In genomic region chr4:102785158-102785557, GRCm38 (mm10) we compare ENCODE assay signal across 20 mouse cellular contexts. TPM values are rescaled to one million over a fixed set of nuclear protein-coding genes. Genes with fewer than 3 reads are reported as not detected.
DNase-seq lines count a peak whose midpoint lies in the region; ATAC-seq lines count a peak whose summit lies in the region.
"Had no signal": no experiment of that assay in that cellular context is flagged by ENCODE, and none has a peak within 500 bp of the region (broad histone marks: within the 10 kb centered on the region; RNA-seq: fewer than 3 reads in every experiment).

No protein-coding gene starts in this region.

- ATAC-seq in granulocyte monocyte progenitor cell, adult 5-6 weeks (replicated peaks; ENCODE audit: poor library complexity, severe bottlenecking): peak; percentile 65
- peak; percentile 66; the same call in 1 of the 2 replicates for ATAC-seq in megakaryocyte progenitor cell, adult 5-6 weeks (replicated peaks; ENCODE audit: poor library complexity)
- ATAC-seq: activated CD4-positive, CD25-positive, alpha-beta regulatory T cell, adult 4 months; CD4-positive, CD25-positive, alpha-beta regulatory T cell, adult 4 months; forebrain, embryonic 13.5 days; Patski had no signal

- intact Hi-C loops in heart, postnatal 36 days (cut with DNase I): no loop called here

- peak; percentile 44 for DNase-seq in heart, adult 11 months
- no peak for DNase-seq in heart, postnatal 36 days
- peak; percentile 36 for DNase-seq in lung, postnatal 25 days (ENCODE audit: low spot score)
- DNase-seq in lung, postnatal 10 days: no peak
- no peak for DNase-seq in thymus, postnatal 10 days (ENCODE audit: low spot score in 2 of 2)
- DNase-seq: adrenal gland, adult 8-10 months; adrenal gland, postnatal 14 days; adrenal gland, postnatal 36 days; B cell, adult 2 months; cerebellum, adult 11-12 months; cerebellum, adult 2 months; cerebellum, adult 9-10 months; cerebellum, postnatal 10 days; cerebellum, postnatal 25 days had no signal

RNA-seq across cellular contexts. Expression of gene Sgip1, which starts 44.1 kb away (rescaled TPM):
- total RNA-seq in heart, postnatal 36 days (2021): under 1 TPM; 0.76 to 0.83 TPM
- total RNA-seq in granulocyte monocyte progenitor cell, adult 5-6 weeks (2014; fragmentation: Nextera tagmentation): 3.4 and 9.2 TPM in 2 replicates
- total RNA-seq in granulocyte monocyte progenitor cell, adult 5-6 weeks (2017): 10.4 and 17.0 TPM in 2 replicates
- 4.2 and 4.6 TPM in 2 replicates for total RNA-seq in megakaryocyte progenitor cell, adult 5-6 weeks (2015)
- total RNA-seq in megakaryocyte progenitor cell, adult 5-6 weeks (2017): 4.2 and 5.3 TPM in 2 replicates

Comparison
In these comparisons a context has a peak if more than half of its experiments do, and no peak if none do; other contexts are left out.
1. DNase-seq: peak in heart, adult 11 months (single experiment) and lung, postnatal 25 days (single experiment); none in heart, postnatal 36 days (0 of 2), lung, postnatal 10 days (single experiment) and thymus, postnatal 10 days (0 of 2).